Mouse (Mus musculus): ENCODE results near the gene Khdc4. TPM values are rescaled to one million over a fixed set of nuclear protein-coding genes. Genes with fewer than 3 reads are reported as not detected.
A peak's percentile ranks its signal among the peaks of the same experiment; 100 is the strongest.

Gene Khdc4
- polyA plus RNA-seq, 1 experiment = 17.1 TPM

GRCm38 (mm10) chr3:88745534-88745933 lies 59.9 kb downstream of the Khdc4 start:
- no peaks in the 10 kb centered on the region for H3K4me1 ChIP-seq (ENCODE audit: control insufficient read depth, insufficient read depth, insufficient read length, low read length)
- no peak overlapping the region for H3K27ac ChIP-seq (replicated peaks; ENCODE audit: low read depth, low read length)
- H3K4me3 ChIP-seq (ENCODE audit: insufficient read depth, low read depth, low read length) = no peak overlapping the region

DNA sequence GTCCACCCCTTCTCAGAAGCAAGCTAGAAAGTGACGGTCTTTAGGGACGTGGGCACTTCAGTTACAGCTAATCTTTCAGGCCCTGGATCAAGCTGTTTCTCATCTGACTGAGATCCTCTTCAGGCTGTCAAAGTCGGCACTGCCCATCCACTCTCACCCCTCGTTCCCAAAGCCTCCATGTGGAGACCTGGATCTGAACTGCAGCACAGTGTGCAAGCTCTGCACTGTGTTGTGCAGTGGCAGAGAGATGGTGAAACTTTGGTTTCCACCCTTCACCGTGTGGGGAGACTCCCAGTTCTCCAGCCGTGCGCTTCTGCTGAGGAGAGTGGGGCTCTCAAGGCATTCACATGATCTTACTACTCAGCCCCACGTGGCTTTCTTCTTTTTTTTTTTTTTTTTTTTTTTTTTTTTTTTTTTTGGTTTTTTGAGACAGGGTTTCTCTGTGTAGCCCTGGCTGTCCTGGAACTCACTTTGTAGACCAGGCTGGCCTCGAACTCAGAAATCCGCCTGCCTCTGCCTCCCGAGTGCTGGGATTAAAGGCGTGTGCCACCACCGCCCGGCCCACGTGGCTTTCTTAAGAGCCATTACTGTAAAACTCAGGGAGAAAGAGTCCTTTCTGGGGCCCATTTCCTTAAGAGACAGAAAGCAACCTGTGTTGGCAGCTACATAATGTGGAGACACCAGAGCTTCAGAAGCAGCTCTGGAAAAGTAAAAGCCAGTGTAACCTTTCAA lies 60.7 kb downstream of the Khdc4 start:
- H3K27ac ChIP-seq (replicated peaks; ENCODE audit: low read depth, low read length) = no peak overlapping the region
- H3K4me3 ChIP-seq (ENCODE audit: insufficient read depth, low read depth, low read length) = no peak overlapping the region
- H3K4me1 ChIP-seq (ENCODE audit: control insufficient read depth, insufficient read depth, insufficient read length, low read length) = no peaks in the 10 kb centered on the region

- Histone ChIP-seq H3K27ac (replicated peaks; ENCODE audit: low read depth, low read length) (no peak overlapping the region), H3K4me3 (ENCODE audit: insufficient read depth, low read depth, low read length) (no peak overlapping the region), H3K4me1 (ENCODE audit: control insufficient read depth, insufficient read depth, insufficient read length, low read length) (no peaks in the 10 kb centered on the region)
Observed at GRCm38 (mm10) chr3:88746871-88747231, 61.2 kb downstream of the Khdc4 start.

DNA sequence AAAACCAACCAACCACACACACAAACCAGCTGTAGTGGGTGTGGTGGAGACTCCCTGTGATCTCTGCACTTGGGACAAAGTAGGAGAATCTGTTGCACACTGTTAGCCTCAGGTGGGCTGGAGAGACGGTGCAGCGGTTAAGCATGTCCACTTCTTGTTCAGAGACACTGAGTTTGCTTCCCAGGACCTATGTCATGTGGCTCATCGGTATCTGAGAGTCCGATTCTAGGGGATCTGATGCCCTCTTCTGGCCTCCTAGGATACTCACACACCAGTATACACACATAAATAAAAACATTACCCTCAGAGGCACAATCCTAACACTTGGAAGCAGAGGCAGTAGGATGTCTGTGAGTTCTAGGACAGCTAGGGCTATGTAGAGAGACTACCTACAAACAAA lies 68.7 kb downstream of the Khdc4 start:
- Histone ChIP-seq H3K4me1 (ENCODE audit: control insufficient read depth, insufficient read depth, insufficient read length, low read length) (peaks cover 8% of the 10 kb centered on the region), H3K27ac (replicated peaks; ENCODE audit: low read depth, low read length) (no peak overlapping the region), H3K4me3 (ENCODE audit: insufficient read depth, low read depth, low read length) (no peak overlapping the region)

- Histone ChIP-seq H3K4me3 (ENCODE audit: insufficient read depth, low read depth, low read length) (no peak overlapping the region), H3K27ac (replicated peaks; ENCODE audit: low read depth, low read length) (no peak overlapping the region), H3K4me1 (ENCODE audit: control insufficient read depth, insufficient read depth, insufficient read length, low read length) (peaks cover 8% of the 10 kb centered on the region)
Observed at GRCm38 (mm10) chr3:88755541-88755940, 69.9 kb downstream of the Khdc4 start.

- Histone ChIP-seq H3K27ac (replicated peaks; ENCODE audit: low read depth, low read length) (no peak overlapping the region), H3K4me1 (ENCODE audit: control insufficient read depth, insufficient read depth, insufficient read length, low read length) (peaks cover 8% of the 10 kb centered on the region), H3K4me3 (ENCODE audit: insufficient read depth, low read depth, low read length) (no peak overlapping the region)
Observed at GRCm38 (mm10) chr3:88756276-88756675, 70.7 kb downstream of the Khdc4 start.

GRCm38 (mm10) chr3:88758045-88758500 lies 72.5 kb downstream of the Khdc4 start:
- Histone ChIP-seq H3K27ac (replicated peaks; ENCODE audit: low read depth, low read length) (0 out of 2 replicates have a peak overlapping the region, but pooled peaks have one; percentile 9), H3K4me3 (ENCODE audit: insufficient read depth, low read depth, low read length) (peak overlapping the region; percentile 7; the same call in 1 of the 2 replicates), H3K4me1 (ENCODE audit: control insufficient read depth, insufficient read depth, insufficient read length, low read length) (peaks cover 8% of the 10 kb centered on the region)

- H3K4me3 ChIP-seq (ENCODE audit: insufficient read depth, low read depth, low read length) = no peak overlapping the region
- no peak overlapping the region for H3K27ac ChIP-seq (replicated peaks; ENCODE audit: low read depth, low read length)
- peaks cover 8% of the 10 kb centered on the region for H3K4me1 ChIP-seq (ENCODE audit: control insufficient read depth, insufficient read depth, insufficient read length, low read length)
Observed at GRCm38 (mm10) chr3:88761619-88762018, 76.0 kb downstream of the Khdc4 start.

DNA sequence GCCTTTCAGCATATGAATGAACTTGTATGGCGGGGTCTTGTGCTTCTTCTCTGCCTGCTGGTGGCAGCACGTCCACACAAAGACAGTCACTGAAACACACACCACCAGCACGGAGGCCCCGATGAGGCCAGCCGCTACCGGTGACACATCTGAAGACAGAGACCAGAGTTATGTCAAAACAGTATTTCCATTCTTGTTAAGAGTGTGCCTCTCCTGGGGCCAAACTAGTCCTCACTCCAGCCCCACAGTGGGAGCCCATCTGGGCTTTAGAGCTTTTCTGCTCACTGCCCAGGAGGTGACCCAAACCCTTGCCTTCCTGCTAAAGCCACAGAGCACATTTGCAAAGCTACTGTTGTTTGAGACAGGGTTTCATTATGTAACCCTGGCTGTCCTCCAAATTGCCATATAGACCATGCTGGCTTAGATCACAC lies 76.8 kb downstream of the Khdc4 start:
- Histone ChIP-seq H3K4me1 (ENCODE audit: control insufficient read depth, insufficient read depth, insufficient read length, low read length) (peaks cover 8% of the 10 kb centered on the region), H3K27ac (replicated peaks; ENCODE audit: low read depth, low read length) (no peak overlapping the region), H3K4me3 (ENCODE audit: insufficient read depth, low read depth, low read length) (no peak overlapping the region)

Other genes starting within 250 kb of the Khdc4 start
- 25.7 and 30.2 TPM in 2 replicates for gene Sema4a, start 224.6 kb upstream of the Khdc4 start, polyA plus RNA-seq (2012; ENCODE audit: insufficient read depth, insufficient read length, missing spikeins)
- 33.8 and 35.7 TPM in 2 replicates for gene Lmna, start 175.8 kb upstream of the Khdc4 start, polyA plus RNA-seq (2012; ENCODE audit: insufficient read depth, insufficient read length, missing spikeins)
- gene Mex3a, start 153.4 kb upstream of the Khdc4 start, polyA plus RNA-seq (2012; ENCODE audit: insufficient read depth, insufficient read length, missing spikeins) = 0.16 and 0.21 TPM in 2 replicates
- gene Rab25, start 137.5 kb upstream of the Khdc4 start, polyA plus RNA-seq (2012; ENCODE audit: insufficient read depth, insufficient read length, missing spikeins) = not detected in 2 replicates
- 209 and 224 TPM in 2 replicates for gene Lamtor2, start 132.7 kb upstream of the Khdc4 start, polyA plus RNA-seq (2012; ENCODE audit: insufficient read depth, insufficient read length, missing spikeins)
- gene Ubqln4, start 132.0 kb upstream of the Khdc4 start, polyA plus RNA-seq (2012; ENCODE audit: insufficient read depth, insufficient read length, missing spikeins) = 36.6 and 42.2 TPM in 2 replicates
- 84.2 and 89.0 TPM in 2 replicates for gene Ssr2, start 109.9 kb upstream of the Khdc4 start, polyA plus RNA-seq (2012; ENCODE audit: insufficient read depth, insufficient read length, missing spikeins)
- 13.7 and 23.6 TPM in 2 replicates for gene Arhgef2, start 79.8 kb upstream of the Khdc4 start, polyA plus RNA-seq (2012; ENCODE audit: insufficient read depth, insufficient read length, missing spikeins)
- gene Rxfp4, start 32.7 kb upstream of the Khdc4 start, polyA plus RNA-seq (2012; ENCODE audit: insufficient read depth, insufficient read length, missing spikeins) = not detected in 2 replicates
- 22.5 and 27.8 TPM in 2 replicates for gene Rit1, start 31.0 kb downstream of the Khdc4 start, polyA plus RNA-seq (2012; ENCODE audit: insufficient read depth, insufficient read length, missing spikeins)
- gene Syt11, start 89.4 kb downstream of the Khdc4 start, polyA plus RNA-seq (2012; ENCODE audit: insufficient read depth, insufficient read length, missing spikeins) = 3.3 and 6.7 TPM in 2 replicates
- gene Gon4l, start 149.4 kb downstream of the Khdc4 start, polyA plus RNA-seq (2012; ENCODE audit: insufficient read depth, insufficient read length, missing spikeins) = 6.3 and 9.2 TPM in 2 replicates
- gene Msto1, start 228.2 kb downstream of the Khdc4 start, polyA plus RNA-seq (2012; ENCODE audit: insufficient read depth, insufficient read length, missing spikeins) = 6.1 and 9.3 TPM in 2 replicates